Mouse (Mus musculus): Measurements from ENCODE around the gene C1ql4.

GRCm38 (mm10) chr15:99055511-99055961 lies 32.1 kb downstream of the C1ql4 start:
- TF ChIP-seq CTCF (IDR thresholded peaks at IDR 0.05; ENCODE audit: control insufficient read depth, insufficient read depth, insufficient read length) (no peak), MYOG (IDR thresholded peaks at IDR 0.05; ENCODE audit: control insufficient read depth, extremely low read depth, insufficient read length) (no peak), MAX (IDR thresholded peaks at IDR 0.05) (no peak)

All from C2C12 (cell line).